Mouse (Mus musculus): ENCODE measurements around the gene Siglece.
"Not testable (repeated sequence)": the region's sequence is repeated elsewhere in the genome, so short reads cannot be mapped to it uniquely, and the experiment has no call there.

Siglece gene

DNA sequence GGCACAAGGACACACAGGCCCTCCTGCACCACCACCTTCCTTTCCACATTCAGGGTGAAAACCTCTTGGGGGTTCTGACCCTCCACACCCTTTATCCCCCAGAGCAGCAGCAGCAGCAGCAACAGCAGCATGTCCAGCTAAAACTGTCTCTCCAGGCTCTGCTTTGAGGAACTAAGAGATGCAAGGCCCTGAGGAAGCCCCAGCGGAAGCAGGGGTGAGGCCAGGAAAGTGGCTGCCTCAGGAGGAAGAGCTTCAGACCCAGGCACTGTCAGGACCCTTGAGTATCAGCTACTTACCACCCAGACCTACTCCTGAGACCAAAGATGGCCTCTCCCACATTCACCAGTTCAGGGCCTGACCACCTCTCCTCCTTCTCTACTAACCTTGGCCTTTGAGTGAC, at the start of gene Siglece:
Gene Siglece, minus strand, starts transcription at position 160 of the 400 bp plus-strand sequence.
- DNase-seq (ENCODE audit: low spot score in 2 of 2) = no peak

- DNase-seq (ENCODE audit: low spot score in 2 of 2) = no peak
Observed at GRCm38 (mm10) chr7:43690118-43690517, 30.2 kb upstream of the Siglece start, which contains the start of gene Klk14. Gene Klk14 (plus strand): TSS chr7:43690418.

DNA sequence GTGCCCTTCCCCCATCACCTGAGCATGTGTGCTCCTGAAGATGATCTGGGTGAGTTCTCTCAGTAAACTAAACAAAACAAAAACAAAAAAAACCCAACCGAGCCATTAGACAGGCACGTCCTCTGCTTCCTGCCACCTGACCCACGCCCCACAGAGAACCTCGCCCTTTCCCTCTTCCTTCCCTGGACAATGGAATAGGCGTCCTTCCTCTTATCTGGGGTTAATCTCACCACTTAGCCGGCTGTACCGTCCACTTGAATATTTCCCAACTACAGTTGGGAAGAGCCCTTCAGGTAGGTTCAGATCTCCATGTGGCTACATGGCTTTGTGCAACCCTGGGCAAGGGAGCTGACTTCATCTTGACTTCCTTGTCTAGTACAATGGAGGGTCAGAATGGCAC, 25.1 kb upstream of the Siglece start:
- peak; percentile 18 to 47 for DNase-seq (ENCODE audit: low spot score in 2 of 2)

GRCm38 (mm10) chr7:43682511-43682910, 22.6 kb upstream of the Siglece start:
- DNase-seq (ENCODE audit: low spot score in 2 of 2) = not testable (repeated sequence)

- peak; percentile 36 to 40 for DNase-seq (ENCODE audit: low spot score in 2 of 2)
Observed at GRCm38 (mm10) chr7:43680960-43681359, 21.0 kb upstream of the Siglece start.

- DNase-seq (ENCODE audit: low spot score in 2 of 2) = peak in 1 of 2 experiments; percentile 31
Observed at GRCm38 (mm10) chr7:43678517-43678916, 18.6 kb upstream of the Siglece start.

DNA sequence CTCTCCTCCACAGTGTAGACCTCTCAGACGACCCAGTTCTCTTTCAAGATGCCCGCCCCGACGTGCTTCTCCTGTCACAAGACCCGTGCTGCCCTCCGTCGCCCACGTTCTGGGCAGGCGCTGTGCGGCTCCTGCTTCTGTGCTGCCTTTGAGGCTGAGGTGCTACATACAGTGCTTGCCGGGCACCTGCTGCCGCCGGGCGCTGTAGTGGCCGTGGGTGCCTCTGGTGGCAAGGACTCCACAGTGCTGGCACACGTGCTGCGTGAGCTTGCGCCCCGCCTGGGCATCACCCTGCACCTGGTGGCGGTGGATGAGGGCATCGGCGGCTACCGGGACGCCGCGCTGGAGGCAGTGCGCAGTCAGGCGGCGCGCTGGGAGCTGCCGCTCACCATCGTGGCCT, 15.1 kb upstream of the Siglece start:
- DNase-seq (ENCODE audit: low spot score in 2 of 2) = no peak

GRCm38 (mm10) chr7:43672581-43673260, 12.8 kb upstream of the Siglece start:
- DNase-seq (ENCODE audit: low spot score in 2 of 2) = no peak

DNA sequence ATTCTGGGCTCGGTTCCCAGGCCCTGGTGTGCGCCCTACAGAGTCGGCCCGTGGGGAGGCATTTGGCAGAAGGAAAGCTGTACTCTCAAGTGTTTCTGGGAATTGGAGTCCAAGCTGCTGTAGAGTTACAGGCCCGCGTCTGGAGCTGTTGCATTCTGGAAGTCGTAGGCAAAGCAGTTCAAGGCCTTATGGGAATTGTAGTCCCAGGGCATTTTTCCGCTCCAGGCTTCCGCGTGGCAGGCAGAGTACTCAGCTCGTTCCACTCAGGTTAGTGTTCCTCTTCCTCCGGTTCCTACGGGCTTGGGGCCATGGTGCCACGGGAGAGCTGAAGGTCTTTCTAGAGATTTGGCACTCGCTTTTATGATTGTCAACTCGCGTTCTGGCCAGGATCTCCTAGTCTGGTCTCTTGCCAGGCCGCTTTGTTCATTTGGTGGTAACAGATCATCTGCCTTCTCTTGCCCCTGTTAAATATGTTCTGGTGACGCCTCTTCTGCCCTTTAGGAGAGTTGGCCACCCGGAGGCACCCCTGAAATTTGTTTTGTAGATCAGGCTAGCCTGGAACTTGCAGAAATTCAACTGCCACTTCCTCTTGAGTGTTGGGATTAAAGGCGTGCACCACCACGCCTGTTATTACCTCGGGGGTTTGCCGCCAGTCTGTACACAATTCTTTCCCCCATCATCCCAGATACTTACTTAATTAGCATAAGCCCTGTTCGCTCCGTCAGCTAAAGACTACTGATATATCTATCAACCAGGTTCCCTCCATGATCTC, 12.0 kb upstream of the Siglece start, which contains the start of gene Ctu1:
Gene Ctu1, plus strand, starts transcription at position 208 of the 772 bp plus-strand sequence.
- peak; percentile 97 for DNase-seq (ENCODE audit: low spot score in 2 of 2)

DNA sequence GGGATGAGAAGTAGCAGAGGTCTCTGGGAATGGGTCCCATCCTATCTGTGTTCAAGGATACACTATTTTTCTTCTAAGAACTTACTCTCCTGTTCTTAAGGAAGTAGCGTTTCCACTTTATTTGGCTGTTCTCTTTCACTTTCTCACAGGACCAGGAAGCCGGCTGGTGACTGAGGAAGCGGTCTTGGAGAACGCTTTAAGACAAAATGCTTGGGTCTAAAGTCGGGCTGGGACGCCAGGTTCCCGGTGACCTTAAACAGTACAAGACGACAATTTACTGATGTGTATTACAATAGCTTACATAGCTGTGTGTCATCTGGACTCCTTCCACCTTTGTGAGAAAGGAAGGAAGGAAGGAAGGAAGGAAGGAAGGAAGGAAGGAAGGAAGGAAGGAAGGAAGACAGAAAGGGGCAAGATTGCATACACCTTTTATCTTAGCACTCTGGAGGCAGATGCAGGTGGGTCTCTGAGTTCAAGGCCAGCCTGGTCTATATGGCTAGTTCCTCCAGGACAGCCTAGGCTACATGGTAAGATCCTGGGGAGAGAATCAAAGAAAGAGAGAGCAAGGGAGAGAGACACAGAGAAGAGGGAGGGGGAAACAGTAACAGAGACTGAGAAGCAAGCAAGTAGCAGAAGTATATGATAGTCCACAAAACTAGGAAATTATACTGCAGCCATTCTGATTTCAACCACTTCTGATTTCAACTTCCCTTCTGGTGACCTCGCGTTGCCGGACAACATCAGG, 11.3 kb upstream of the Siglece start:
- no peak for DNase-seq (ENCODE audit: low spot score in 2 of 2)

- DNase-seq (ENCODE audit: low spot score in 2 of 2) = no peak
Observed at GRCm38 (mm10) chr7:43668582-43668981, 8.6 kb upstream of the Siglece start.

DNA sequence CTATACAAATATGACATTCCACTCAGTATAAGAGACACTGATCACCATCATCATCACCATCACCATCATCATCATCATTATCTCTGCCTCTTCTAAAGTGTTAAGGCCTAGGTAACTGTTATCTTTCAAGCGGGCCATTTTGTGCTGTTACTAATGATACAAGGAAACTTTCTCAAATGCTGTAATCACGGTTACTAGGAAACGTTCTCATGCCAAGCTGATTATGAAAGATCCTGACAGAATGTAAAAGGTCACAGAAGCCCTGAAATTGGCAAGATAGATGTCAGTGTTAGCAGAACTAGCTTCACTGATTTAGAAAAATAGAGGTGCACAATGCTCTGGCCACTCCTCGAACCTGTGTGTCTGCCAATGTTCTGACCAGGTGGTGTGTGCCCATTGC, 7.3 kb upstream of the Siglece start:
- DNase-seq (ENCODE audit: low spot score in 2 of 2) = not testable (repeated sequence)

GRCm38 (mm10) chr7:43662804-43663203, 2.8 kb upstream of the Siglece start:
- no peak for DNase-seq (ENCODE audit: low spot score in 2 of 2)

DNA sequence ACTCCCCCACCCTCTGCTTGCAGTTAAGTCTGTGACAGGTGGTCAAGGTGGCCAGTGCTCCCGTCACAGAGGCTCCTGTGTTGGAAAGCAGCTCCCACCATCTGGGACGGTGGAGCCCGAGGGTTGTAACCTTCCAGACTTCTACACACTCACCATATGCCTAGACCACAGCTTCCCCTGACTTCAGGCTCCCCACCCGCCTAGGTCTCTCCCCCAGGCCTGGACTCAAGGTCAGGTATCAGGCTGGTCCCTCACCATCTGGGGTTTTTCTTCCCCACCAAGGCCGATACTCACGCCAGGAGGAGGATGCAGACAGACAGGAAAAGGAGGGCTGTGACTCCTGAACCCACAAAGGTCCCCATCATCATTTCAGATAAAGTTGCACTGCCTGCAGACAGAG, 3.7 kb downstream of the Siglece start:
- no peak for DNase-seq (ENCODE audit: low spot score in 2 of 2)

DNA sequence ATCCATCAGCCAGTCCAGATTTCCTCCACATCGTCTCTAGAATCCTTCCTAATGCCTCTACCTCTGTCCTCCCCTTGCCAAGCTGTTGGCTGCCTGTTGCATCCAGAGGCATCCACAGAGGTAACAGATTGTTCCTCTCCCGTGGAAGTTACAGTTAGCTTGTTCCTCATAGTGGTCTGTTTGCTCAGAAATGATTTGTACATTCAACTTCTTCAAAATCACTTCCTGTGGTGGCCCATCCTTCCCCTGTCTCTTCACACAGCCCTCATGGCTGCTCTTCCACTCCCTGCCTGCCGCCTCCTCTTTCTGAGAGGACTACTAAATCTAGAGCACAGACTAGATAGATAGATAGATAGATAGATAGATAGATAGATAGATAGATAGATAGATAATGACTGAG, 5.4 kb downstream of the Siglece start:
- peak in 1 of 2 experiments; percentile 21 for DNase-seq (ENCODE audit: low spot score in 2 of 2)

GRCm38 (mm10) chr7:43652683-43653082, 7.3 kb downstream of the Siglece start:
- DNase-seq (ENCODE audit: low spot score in 2 of 2) = no peak

DNA sequence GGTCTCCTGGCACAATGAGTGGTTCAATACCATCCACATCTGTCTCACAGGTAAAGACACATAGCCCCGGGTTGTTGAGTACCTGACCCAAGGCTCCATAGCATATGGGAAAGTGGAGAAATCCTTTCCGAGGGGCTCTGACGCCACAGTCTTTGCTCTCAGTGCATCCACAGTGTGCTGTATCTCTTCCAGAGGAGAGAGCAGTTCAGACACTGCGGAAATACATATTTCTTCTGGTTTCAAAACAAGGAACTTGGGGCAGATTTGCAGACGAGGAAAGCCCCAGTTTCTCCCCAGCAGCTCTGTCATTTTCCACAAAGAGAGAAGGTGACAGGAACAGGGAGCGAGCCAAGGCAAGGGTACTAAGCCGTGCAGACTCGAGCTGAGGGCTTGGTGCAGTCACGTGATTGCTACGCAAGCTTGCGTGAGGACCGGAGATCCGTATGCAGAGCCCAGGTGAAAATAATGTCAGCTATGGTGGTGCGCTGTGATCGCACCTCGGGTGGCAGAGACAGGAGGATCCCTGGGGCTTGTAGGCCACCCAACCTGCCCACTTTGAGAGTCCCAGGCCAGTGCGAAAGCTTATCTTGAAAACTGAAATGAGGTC, 16.8 kb downstream of the Siglece start:
- no peak for DNase-seq (ENCODE audit: low spot score in 2 of 2)

DNA sequence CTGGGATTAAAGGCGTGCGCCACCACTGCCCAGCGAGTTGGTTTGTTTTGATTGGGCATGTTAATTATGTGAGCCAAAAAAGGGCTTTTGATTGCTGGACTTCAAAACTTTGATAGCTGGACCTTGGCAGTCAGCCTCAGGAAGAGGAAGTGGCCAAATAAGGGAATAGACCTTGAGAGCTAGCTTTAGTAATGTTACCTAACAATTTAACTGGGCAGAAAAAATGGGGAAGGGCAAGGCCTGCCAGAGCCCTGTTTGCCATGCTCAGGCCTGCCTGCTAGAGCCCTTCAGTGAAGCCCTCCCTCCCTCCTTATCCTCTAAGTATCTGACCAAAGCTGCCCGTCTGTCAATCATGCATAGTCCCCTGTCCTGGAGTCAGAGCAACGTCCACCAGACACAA, 17.4 kb downstream of the Siglece start:
- no peak for DNase-seq (ENCODE audit: low spot score in 2 of 2)

GRCm38 (mm10) chr7:43637118-43637517, 22.8 kb downstream of the Siglece start:
- DNase-seq (ENCODE audit: low spot score in 2 of 2) = no peak

DNA sequence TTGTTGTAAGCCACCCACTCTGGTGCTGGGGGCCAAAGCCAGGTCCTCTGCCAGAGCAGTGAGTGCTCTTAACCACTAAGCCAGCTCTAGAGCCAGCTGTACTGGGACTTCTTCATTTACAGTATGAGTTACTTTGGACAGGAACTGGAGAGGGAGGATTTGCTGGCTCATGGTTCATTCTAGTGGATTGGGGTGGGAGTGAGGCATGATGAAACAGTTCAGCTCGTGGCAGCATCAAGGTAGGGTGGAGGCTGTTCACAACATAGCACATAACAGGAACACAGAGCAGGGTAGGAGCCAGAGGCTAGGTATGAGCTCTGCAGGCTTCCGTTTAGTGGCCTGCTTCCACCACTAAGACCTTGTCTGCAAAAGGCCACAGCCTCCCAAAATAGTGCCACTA, 23.8 kb downstream of the Siglece start:
- no peak for DNase-seq (ENCODE audit: low spot score in 2 of 2)

- no peak for DNase-seq (ENCODE audit: low spot score in 2 of 2)
Observed at GRCm38 (mm10) chr7:43634500-43634899, 25.5 kb downstream of the Siglece start, which contains the start of gene Ceacam18. Gene Ceacam18 (plus strand): TSS chr7:43634707.

- no peak for DNase-seq (ENCODE audit: low spot score in 2 of 2)
Observed at GRCm38 (mm10) chr7:43633940-43634339, 26.0 kb downstream of the Siglece start.

Measured in heart, adult 9 months (tissue).